Mouse (Mus musculus) CD8-positive naive resting alpha-beta T cell, adult 2 months (primary cell): ENCODE data around the gene Glipr2.

Experiments used
- DNase-seq, 2 experiments: peaks; one replicate each; pipeline ENCODE4 v3.0.0; 2022; ENCODE audit warnings: low read depth in 2 of 2, low spot score in 2 of 2

Gene Glipr2

GRCm38 (mm10) chr4:43970393-43971330 is 13.5 kb downstream of the Glipr2 start:
- no peak for DNase-seq

DNA sequence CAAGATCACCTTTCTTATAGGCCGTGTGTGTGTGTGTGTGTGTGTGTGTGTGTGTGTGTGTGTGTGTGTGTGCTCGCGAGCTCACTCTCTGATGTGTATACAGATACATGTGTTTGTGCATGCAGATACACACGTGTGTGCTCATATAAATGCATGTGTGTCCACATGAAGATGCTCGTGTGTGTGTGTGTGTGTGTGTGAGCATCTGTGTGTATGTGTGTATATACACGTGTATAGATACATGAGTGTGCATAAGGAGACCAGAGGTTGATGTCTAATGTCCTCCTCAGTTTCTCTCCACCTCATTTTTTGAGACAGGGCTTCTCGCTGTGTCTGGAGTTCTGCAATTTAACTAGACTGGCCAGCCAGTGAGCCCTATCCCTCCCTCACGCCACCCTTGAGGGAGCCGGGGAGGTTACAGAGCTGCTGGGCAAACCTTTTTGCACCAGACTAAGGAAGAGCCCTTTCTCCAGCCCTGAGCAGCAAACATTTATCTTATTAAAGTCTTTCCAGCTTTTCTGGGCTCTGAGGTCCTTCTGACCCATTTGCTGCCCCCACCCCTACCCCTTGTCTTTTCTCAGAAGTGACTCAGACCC is 14.4 kb downstream of the Glipr2 start:
- DNase-seq: no peak

- no peak for DNase-seq
Observed at GRCm38 (mm10) chr4:43972137-43972591, 15.0 kb downstream of the Glipr2 start.

GRCm38 (mm10) chr4:43973526-43973981 is 16.4 kb downstream of the Glipr2 start:
- no peak for DNase-seq

GRCm38 (mm10) chr4:43974914-43975616 is 17.9 kb downstream of the Glipr2 start:
- no peak for DNase-seq

DNA sequence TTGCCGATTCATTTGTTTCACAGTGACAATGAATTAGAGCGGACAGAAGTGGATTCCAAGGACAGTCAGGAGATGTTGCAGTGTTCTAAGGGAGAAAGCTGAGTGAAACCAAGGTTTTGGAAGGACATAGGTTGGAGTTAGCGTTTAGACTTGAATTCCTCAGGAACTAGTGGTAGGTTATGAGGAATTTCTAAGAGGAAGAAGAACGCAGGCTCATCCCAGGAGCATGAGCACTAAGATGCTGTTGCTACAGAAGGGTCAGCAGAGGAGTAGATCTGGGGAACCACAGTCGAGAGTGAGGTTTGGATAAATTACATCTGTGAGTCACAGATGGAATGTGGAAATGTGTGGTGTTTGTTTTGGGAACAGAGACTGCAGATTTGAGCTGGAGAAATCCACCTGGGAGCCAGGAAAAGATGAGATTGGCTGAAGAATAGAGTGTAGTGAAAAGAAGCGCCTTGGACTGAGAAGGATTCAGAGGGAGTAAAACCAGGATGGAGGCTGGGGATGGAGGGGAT is 19.1 kb downstream of the Glipr2 start:
- DNase-seq: no peak

GRCm38 (mm10) chr4:43978521-43979443 is 21.6 kb downstream of the Glipr2 start:
- DNase-seq: no peak

DNA sequence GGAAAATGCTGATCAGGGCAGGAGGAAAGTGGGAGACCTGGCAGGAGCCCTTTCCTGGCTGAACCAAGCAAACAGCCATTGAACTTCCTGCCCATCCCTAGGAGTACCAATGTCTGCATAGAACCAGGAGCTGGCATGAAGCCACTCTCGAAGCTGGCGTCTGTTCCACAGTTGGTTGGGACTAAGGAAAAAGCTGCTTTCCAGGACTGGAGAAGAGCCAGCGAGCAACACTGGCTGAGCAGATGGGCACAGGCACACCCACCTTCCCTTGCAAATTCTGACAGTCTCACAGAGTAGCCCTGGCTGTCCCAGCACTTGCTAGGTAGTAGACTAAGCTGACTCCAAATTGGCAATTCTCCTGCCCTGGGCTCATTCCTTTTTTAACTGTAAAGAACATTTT is 22.5 kb downstream of the Glipr2 start:
- no peak for DNase-seq

DNA sequence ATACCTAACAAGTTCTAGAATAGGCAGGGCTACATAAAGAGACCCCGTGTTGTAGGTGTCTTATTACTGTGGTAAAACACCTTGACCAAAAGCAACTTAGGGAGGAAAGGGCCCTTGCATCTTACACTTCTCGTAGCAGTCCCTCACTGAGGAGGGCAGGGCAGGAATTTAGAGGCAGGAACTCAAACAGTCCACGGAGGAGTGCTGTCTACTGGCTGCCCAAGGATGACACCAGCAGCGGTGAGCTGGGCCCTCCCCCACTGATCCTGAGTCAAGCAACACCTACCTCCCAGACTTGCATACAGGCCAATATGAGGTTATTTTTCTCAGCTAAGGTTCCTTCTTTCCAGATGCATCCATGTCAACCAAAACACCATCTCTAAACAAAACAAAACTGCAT is 23.0 kb downstream of the Glipr2 start:
- DNase-seq: no peak

DNA sequence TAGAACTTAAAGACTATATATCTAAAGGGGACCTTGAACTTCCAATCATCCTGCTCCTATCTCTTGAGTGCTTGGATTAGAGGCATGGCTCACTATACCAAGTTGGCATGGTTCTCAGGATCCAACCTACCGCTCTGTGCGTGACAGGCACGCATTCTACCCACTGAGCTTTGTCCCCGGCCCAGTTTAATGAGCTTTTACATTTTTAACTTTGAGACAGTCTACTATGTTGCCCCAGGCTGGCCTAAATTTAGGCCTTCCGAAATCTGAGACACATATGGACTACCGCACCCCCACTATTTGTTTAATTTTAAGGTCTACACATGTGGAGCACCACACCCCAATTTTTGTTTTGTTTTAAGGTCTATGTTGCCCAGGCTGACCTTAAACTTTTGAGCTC is 23.6 kb downstream of the Glipr2 start:
- no peak for DNase-seq

GRCm38 (mm10) chr4:43981251-43981650 is 24.1 kb downstream of the Glipr2 start:
- DNase-seq: no peak

GRCm38 (mm10) chr4:43982053-43982732 is 25.0 kb downstream of the Glipr2 start:
- DNase-seq: peak; percentile 95 to 96

DNA sequence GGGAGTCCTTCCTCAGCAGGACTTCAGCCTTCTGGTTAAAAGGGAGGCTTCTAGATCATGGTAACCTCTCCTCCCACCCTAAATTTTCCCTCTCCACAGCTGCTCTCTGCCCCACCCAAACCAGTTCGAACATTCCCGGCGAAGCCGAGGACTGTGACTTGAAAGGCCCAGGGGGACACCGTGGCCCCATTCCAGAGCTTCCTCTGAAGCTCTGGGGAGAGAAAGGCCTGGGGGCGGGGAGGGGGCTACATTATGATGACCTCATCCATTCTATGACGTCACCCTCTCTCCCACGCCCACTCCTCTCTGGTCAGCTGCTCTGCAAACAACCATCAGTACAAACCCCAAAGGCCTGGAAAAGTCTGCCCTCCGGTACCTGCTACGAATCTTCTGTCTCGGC is 26.0 kb downstream of the Glipr2 start, which contains the start of gene Ccin:
Gene Ccin, plus strand, starts transcription at position 303 of the 400 bp plus-strand sequence.
- DNase-seq: no peak

GRCm38 (mm10) chr4:43983756-43984155 is 26.6 kb downstream of the Glipr2 start:
- DNase-seq: no peak

- no peak for DNase-seq
Observed at GRCm38 (mm10) chr4:43984326-43984725, 27.1 kb downstream of the Glipr2 start.

DNA sequence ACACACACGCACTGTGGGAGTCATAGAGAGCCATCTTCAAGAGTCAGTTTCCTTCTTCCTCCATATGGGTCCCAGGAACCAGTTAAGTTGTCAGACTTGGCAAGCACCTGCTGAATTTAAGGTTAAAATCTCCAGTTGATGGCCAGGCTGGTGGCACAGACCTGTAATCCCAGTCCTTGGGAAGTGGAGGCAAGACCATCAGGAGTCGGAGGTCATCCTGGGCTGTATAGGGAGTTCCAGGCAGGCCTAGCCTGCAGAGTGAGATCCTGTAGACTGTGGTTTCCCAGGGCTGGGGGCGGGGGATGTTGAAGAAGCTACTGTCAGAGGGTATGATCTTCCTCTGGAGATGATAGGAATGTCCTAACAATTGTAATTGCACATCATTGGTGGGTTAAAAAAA is 31.8 kb downstream of the Glipr2 start:
- no peak for DNase-seq

DNA sequence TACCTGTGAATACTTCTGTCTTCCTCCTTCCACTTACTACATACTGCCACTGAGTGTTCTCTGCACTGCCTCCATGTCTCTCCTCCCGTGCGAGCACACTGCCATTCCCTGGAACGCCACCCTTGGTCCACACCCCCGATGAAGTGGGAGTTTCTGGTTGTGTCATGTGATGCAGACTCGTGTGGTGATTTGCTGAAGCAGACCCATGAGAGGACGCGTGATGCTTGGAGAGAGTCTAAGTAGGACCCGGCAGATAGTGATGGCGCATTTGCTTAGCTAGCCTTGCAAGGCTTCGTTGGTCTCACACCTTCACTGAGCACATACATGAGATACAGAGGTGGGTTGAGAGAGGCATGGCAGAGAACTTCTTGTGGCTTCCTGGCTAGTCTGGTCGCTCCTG is 35.9 kb downstream of the Glipr2 start:
- no peak for DNase-seq

DNA sequence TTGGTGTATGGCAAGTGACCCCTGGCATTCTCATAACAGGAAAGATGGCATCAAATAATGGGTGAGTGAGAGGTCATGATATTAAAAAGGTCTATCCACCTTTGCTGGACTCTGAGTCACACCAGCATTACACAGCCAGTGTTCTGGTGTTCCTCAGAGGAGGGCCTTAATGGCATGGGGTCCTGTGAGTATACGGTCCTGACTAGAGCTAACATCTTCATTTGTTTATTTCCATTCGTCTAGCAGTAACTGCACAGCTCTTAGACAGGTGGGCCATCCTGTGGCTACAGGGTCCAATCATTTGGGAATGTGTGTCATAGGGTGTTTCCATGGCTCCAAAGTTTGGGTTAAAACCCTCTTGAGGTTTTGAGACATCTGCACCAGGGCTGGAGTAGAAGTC is 37.1 kb downstream of the Glipr2 start:
- DNase-seq: no peak

GRCm38 (mm10) chr4:44003622-44004021 is 46.4 kb downstream of the Glipr2 start:
- no peak for DNase-seq

GRCm38 (mm10) chr4:44004126-44004525 is 46.9 kb downstream of the Glipr2 start, which contains the start of gene Clta:
Clta (plus strand) TSS chr4:44004452.
- DNase-seq: no peak
